Mouse (Mus musculus): ENCODE measurements around the gene Pkp4. TPM values are rescaled to one million over a fixed set of nuclear protein-coding genes. Genes with fewer than 3 reads are reported as not detected.

The Pkp4 gene
- total RNA-seq, 2 experiments from 2014 or later, result 274 to 299 TPM

DNA sequence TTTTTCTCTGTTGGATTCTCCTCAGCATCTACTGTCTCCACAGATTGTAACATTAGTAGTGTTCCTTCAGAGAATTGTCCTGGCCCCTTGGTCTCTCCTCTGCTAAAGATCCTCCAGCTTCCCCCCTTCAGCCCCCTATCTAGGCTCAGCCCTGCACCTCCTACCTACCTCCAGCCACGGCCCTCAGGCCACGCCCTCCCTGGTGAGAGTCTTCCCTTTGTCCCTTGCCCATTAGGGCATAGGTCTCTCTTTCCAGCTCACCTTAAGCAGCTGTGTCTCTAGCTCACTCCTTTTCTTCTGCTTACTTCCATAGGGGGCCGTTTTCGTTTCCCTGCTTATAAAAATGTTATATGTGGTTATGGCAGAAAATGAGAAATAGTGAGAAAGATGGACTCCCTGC, 22.9 kb downstream of the Pkp4 start:
- no peak for DNase-seq (ENCODE audit: extremely low spot score in 1 of 2, low spot score in 1 of 2)

DNA sequence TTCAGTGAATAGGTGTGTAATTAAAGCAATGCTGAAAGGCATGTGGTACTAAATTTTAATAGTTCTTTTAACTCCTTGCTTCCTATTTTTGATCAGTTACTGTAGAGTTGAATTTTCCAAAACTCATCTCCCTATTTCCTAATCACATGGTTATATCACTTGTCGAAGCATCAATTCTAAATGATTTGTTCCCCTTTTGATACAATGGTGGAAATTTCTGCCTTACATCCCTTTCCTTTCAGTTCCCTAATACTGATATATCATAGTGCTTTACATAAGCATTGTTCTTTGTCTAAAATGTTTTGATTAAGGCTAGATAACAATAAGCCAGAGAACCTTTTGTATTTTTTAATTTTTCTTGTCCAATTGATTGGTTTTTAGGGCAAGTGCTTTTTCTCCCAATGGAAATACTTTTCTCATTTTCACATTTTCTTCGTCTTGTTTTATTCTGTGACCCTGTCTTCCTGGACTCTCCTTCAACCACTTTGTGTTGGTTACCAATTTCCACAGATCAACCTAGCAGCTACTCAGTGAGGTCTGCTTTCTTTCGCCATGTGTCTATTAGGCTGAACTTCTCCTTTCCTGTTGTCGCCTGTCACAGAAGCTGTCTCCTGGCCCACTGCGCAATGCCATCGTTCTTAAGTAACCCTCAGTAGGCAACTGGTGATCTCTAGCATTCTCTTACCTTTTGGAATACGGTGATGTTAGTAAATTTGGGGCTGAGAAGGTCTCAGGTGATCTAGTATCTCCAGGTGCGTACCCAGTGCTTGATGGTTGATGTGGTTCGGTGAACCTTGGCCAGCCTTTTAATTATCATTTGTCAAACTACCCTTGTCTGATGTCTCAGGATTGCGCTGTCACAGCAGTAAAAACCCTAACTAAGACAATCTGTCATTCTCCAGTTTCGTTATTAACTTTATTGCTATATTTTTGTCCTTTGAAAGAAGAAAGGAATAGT, 23.7 kb downstream of the Pkp4 start:
- DNase-seq (ENCODE audit: extremely low spot score in 1 of 2, low spot score in 1 of 2), result no peak

DNA sequence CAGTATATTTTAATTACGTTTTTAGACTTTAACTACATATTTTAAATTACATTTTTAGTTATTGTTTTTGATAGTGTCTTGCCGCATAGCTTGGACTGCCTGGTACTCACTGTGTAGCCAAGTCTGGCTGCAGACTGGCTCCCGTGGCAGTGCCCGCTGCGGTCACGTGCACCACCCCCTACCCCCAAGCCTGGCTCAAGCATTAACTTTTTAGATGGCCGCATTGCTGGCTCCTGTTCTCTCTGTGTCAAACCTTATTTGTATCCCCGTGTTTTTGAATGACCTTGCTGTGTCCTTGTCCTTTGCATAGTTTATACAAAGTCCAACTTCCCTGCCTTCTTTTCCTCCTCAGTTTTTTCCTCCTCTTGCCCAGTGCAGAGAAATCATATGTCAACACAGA, 25.5 kb downstream of the Pkp4 start:
- DNase-seq (ENCODE audit: extremely low spot score in 1 of 2, low spot score in 1 of 2), result no peak

DNA sequence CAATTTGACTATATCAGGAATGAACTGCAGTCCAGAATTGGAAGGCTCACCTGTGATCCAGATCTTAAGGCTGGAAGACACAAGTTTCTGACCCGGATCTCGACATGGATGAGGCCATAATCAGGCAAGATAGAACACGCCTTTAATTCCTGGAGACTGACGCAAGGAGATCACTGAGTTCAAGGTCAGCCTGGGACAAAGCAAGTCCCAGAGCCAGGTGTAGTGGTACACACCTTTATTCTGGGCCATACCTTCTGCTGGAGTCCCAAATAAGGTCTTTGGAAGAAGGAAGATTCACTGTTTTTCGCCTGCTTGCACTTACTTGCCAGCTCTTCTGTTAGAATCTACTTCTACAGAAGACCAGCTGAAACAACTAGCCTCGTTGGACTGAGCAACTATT, 26.3 kb downstream of the Pkp4 start:
- DNase-seq (ENCODE audit: extremely low spot score in 1 of 2, low spot score in 1 of 2), result no peak

DNA sequence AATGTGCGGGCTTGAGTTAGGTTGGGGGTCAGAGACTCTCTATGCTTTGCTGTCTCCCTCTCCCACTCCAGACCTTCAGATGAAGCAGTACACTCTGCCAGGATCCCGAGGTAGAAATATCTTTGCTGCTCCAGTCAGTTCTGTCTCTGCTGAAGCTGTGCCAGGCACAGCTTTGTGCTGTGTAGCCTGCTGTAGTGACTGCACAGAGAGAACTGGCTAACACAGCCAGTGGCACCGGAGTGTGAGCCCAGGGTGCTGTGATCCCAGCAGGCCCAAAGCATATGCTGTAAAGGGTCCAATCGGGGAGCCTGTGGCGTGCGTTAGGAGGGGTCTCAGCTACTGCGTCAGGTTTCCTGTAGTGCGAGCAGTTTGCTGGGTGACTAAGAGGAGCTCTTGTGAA, 27.7 kb downstream of the Pkp4 start:
- DNase-seq (ENCODE audit: extremely low spot score in 1 of 2, low spot score in 1 of 2), result no peak

DNA sequence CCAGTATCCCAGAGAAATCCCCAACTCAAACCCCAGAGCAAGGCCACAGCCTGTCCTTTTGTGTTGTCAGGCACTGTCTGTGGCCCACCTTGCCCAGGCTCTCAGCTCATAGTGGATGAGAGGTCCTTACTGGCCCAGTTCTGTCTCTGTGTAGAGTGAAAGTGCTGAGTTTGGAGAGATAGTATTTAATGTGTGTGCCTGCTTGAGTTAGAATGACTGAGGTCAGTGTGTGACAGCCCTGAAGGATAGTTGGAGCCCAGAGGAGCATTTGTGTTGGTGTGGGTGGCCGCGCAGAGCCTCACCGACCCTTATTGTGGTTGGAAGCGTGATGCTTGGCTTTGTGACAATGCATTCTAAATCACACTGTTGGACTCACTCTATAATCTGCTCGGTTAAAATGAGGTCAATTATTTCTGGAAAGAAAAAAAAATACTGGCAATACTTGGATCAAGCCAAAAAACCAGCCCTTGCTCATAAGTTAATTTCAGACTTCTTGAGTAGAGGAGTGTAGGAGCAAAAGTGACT, 29.1 kb downstream of the Pkp4 start:
- DNase-seq (ENCODE audit: extremely low spot score in 1 of 2, low spot score in 1 of 2), result no peak

DNA sequence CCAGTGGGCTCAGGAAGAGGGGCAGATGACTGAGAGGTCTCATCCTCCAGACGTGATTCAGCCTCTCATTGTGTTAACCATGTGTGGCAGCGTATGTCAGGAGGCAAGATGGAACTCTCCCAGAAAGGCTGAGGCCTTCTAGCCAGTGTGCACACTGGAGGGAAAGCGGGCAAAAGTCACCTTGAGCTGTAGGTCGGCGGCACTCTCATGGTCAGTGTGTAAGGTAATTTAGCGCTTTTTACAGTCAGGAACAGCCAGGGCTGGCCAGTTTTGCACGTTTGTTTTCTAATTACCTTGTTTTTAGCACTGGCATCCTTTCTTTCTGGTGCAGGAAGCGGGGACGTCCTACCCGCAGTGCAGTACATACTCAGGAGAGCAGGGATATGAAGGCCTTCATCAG, 29.5 kb downstream of the Pkp4 start:
- no peak for DNase-seq (ENCODE audit: extremely low spot score in 1 of 2, low spot score in 1 of 2)

DNA sequence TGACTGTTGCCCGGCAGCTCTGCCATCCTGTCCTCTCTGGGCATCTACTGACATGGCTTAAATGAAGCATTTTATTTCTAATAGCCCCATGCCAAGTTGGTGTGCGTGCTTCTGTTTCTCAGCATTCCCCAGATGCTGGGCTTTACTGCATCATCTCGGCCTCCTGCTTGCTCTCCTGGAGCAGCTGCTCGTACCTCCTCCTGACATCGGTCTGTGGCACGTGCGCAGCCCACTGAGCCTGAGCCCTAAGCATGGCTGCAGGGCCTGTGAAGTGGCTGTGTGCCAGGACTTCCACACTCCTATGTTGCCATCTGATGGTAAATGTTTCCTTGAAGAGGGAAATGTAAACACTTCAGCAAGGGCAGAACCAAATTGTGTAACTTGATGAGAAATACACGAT, 30.8 kb downstream of the Pkp4 start:
- DNase-seq (ENCODE audit: extremely low spot score in 1 of 2, low spot score in 1 of 2), result no peak

DNA sequence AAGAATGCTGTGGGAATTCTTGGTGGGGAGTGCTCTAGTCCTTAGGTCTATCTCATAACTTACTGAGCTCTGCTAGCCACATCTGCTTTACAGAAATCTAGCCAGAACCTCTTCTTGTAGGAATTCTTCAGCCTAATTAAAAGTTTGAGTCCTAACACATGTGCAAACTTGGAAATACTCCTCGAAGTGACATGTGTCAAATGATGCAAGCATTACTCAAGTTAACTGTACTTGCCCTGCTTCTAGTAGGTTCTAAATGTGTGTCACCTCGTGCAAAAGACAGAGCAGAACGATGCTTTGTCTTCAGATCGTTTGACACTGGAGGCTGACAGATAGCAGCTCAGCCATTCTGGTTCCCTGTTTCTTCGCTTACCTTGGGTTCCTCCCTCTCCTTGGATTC, 32.5 kb downstream of the Pkp4 start:
- no peak for DNase-seq (ENCODE audit: extremely low spot score in 1 of 2, low spot score in 1 of 2)

DNA sequence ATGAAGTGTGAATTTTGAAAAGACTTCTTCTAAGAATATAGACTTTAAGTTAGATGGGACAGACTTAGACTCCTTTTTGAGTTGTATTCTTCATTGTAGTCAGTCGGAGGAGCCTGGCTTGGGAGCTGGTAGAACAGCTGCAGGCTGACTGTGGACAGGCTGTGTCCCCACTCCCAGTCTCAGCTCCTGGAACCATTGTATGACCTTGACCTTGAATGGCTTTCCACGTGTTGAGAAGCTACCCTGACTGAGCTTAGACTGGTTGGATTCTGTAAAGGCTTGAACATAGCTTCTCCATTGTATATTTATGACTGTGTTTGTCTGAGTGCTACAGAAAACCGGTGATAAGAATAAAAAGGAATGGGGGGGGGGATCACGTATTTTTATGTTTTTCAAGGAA, 36.5 kb downstream of the Pkp4 start:
- DNase-seq (ENCODE audit: extremely low spot score in 1 of 2, low spot score in 1 of 2), result no peak

DNA sequence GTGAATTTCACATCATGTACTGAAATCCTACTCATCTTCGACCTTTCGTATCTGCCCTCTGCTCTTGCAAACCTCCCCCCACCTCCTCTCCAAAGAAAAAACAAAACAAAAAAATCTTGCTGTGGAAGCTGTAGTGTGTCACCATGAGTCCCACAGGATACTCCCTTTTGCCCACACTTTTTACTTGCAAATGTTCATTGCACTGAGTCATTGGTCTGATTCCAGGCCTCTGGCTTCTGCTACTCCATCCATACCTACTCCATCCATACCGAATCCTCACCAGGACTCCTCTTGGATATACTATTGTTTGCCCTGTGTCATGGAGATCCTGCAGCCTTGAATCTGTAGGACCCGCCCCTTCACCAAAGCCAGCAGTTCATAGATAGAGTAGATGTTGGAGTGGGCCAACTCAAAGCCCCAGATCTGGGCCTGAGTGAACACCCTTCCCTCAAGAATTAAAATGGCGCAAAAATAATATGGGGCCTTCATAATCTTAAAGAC, 38.9 kb downstream of the Pkp4 start:
- DNase-seq (ENCODE audit: extremely low spot score in 1 of 2, low spot score in 1 of 2), result no peak

DNA sequence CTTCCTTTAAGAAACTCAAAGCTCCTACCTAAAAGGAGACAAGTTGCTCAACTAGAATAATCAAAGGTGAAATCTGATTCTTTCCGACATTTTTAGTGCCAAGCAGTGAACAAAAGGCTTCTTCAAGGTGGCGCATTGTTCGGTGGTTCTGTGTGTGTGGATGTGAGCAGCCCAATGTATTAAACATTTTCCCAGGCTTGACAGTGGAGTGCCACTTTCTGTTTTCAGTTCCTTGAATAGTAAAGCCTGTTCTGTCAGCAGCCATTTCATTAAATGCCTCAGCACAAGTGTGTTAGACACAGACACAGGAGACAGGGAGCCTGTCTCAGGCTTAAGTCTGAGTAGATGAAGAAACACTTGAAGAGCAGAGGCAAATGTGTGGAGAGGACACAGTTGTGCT, 39.9 kb downstream of the Pkp4 start:
- DNase-seq (ENCODE audit: extremely low spot score in 1 of 2, low spot score in 1 of 2), result no peak

DNA sequence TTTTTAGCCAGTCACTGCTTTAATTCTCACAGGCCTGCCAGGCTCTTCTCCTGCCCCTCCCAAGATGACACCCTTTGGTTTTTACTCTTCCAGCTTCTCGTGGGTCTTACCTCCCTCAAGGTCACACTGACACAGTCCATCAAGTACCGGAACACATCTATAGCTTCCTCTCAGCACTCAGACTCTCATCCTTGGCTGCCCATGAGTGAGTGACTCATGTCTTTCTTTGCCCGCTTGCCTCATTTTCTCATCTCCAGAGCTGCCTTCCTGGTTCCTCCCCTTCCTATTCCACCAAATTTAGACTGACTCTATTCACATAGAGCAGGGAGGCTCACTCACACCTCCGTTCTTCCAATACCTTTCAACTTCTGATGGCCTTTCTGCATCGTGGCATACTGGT, 42.3 kb downstream of the Pkp4 start:
- no peak for DNase-seq (ENCODE audit: extremely low spot score in 1 of 2, low spot score in 1 of 2)

DNA sequence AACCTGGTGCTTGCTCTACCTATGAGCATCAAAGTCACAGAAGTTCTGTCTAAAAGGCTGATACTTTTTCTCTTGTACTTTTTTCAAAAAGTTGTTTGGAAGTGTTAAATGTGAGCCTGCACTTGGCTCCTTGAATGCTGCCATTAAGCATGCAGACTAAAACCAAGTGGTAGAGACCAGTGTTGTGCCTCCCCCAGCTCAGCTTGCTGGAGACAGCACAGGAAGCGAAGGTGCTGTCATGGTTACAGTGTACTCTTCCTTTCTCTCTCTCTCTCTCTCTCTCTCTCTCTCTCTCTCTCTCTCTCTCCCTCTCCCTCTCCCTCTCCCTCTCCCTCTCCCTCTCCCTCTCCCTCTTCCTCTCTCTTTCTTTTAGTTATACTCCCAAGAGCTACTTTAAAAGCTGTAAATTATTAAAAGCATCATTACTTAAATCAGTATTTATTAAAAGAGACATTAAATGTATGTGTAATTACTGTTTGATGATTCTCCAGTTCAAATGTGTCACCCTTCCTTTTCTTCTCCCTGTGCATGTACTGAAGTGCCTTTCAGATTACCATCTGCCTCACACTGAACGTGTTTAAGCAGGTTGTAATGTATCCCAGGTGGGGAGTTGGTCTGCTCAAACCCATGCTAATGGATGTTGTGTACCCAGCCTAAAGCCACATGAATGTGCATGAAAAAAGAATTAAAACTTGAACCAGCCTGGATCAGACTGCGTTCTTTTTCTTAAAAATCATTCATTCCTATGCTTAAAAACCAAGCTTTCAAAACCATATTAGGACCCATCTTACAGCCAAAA, 43.2 kb downstream of the Pkp4 start:
- no peak for DNase-seq (ENCODE audit: extremely low spot score in 1 of 2, low spot score in 1 of 2)

DNA sequence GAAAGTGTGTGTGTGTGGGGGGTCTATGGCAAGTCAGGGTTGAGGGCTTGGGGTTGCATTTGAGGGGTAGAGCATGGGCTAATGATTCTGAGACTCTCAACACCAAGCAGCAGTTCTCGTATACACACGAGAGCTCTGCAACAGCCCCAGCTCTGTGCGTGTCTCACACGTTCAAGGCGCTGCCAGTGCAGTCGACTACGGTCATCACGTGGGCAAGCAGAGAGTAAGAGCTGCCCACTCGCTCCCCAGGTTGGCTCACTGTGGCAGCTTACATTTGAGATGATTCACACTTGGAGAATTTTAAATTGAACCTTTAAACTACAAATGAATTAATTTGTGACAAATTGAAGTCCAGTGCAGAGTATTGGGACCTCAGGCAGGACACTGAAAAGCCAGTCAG, 44.4 kb downstream of the Pkp4 start:
- DNase-seq (ENCODE audit: extremely low spot score in 1 of 2, low spot score in 1 of 2), result no peak

DNA sequence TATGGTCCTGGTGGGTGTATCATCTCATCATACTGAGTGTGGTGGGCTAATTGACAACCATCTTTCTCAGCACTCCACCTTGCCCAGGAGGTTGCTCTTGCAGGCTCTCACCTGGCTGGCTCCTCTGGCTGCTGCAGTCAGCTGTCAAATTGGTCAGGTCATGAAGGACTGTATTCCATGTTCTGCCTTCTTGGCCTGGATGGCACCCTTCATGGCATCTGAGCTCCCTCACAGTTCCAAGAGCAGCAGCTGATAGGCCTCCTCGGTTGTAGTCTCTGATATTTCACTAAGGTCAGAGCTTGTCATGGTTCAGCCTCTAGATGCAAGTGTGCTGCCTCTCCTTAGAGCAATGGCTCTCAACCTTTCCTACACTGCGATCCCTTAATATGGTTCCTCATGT, 45.5 kb downstream of the Pkp4 start:
- no peak for DNase-seq (ENCODE audit: extremely low spot score in 1 of 2, low spot score in 1 of 2)

DNA sequence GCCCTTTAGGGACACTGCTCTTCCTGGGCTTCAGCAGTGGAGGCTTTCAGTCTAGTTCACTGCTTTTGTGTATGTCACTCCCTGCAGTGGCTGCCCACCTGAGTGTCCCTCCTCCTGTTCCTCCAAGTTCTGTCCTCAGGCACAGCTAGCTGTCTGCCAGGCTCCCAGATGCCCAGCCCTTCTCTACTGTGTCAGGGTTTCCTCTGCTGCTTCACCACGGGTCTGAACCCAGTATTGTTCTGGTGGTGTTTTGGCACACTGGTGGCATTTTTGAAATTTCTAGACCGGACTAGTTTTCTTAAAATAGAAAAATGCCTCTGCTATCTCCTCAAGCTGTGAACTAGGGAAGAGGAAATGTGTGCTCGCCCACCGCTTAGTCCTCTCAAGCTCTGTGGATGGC, 46.6 kb downstream of the Pkp4 start:
- no peak for DNase-seq (ENCODE audit: extremely low spot score in 1 of 2, low spot score in 1 of 2)

DNA sequence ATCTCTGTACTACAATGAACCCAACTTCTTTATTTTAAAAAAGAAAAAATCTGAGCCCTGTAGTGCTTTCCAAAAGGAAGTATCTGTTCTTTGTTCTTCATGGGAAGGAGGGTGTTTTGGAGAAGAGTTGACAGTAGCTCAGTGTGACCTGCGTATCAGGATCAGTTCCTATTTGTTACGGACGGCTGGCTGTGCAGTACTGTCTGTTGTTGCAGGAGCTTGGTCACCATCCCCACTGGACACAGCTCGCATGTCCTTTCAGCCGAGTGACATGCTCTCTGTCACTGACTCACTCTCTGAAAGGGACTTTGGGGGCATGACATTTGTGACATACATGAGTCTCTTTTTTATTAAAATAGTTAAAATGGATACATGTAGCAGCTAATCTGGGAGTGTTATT, 47.1 kb downstream of the Pkp4 start:
- DNase-seq (ENCODE audit: extremely low spot score in 1 of 2, low spot score in 1 of 2), result no peak

DNA sequence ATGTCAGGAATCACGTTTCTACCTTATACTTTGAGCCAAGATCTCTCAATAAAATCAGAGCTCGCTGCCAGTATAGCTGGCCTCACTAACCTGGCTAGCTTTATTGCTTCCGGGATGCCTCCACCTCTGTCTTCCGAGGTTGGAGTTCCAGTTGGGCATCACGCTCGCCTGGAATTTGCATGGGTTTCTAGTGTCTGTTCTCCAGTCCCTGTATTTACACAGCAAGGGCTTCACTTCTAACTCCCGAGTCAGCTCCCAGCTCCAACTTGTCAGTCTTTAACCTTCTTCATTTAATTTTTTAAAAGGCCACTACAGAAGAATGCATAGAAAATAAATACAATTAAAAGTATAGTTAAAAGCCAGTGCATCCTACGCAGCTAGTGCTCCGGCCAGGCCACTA, 47.6 kb downstream of the Pkp4 start:
- DNase-seq (ENCODE audit: extremely low spot score in 1 of 2, low spot score in 1 of 2), result no peak

DNA sequence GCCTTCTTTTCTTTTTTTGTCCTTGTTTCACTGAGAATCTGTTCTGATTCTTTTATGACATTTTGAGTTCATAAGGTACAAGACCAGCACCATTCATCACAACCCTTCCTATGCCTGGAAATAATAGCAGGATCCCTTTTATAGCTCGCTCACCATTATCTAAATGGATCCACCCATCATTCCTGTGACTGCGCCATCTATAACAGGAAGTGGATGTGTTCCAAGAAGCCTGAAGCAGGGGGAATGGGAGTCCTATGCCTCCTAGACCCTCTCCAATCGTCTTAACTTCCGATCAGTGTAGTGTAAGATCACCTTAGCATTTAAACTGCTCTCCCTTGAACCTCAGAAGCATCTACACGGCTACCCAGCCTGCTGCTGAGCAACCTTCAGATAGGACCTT, 50.4 kb downstream of the Pkp4 start:
- DNase-seq (ENCODE audit: extremely low spot score in 1 of 2, low spot score in 1 of 2), result no peak

DNA sequence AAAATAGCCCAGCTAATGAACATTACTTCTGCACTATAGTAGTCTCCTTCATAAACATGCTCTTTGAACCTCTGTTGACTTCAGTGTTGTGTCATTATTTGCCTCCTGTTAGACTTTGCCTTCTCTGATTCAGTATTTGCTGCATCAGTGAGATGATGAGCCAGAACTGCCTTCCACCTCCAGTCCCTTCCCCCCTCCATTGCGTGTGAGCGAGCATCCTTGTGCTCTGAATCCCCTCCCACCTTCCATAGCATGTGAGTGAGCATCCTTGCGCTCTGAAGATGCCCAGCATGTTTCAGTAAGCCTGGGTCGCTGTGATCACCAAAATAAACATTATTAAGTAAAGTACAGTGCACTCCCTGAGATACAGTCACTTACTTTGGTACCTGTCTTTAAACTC, 51.8 kb downstream of the Pkp4 start:
- DNase-seq (ENCODE audit: extremely low spot score in 1 of 2, low spot score in 1 of 2), result no peak

Measured in layer of hippocampus, postnatal 25 days (tissue).